Mouse (Mus musculus): ENCODE results near the gene 2610028H24Rik.

DNA sequence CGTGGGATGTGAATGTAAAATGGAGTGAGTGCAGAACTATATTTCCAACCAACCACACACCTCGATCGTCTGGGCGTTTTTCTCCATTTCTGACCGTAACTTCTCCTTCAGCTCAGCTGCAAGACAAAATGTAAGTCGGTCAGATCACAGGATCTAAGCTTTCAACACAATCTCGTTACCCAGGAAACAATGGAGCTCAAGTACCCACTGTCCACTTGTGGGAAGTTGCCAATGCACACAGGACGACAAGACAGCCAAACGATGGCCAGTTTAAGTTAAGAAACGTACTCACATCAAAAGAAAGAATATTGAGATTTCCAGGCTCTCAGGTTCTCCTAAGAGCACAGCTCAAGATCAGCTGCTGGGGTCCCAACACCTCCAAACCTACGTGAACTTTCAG is 15.0 kb upstream of the 2610028H24Rik start:
- TF ChIP-seq CTCF (IDR thresholded peaks at IDR 0.05; ENCODE audit: low read depth) (no peak), EP300 (IDR thresholded peaks at IDR 0.05; ENCODE audit: low read depth) (no peak)
